Mouse (Mus musculus) liver, embryonic 14.5 days (tissue): ENCODE results near the gene Ppm1n.

Experiments used
- CTCF ChIP-seq: IDR thresholded peaks from 2 replicates; pipeline ENCODE4 v1.5.1; 2016; ENCODE audit warnings: antibody characterized with exemption, low read depth, control low read depth
- EP300 ChIP-seq: IDR thresholded peaks from 2 replicates; pipeline ENCODE4 v1.6.1; 2016; ENCODE audit warnings: antibody characterized with exemption, low read depth

GRCm38 (mm10) chr7:19303770-19304169 lies 23.9 kb upstream of the Ppm1n start:
- peak; percentile 94 for TF ChIP-seq CTCF
- no peak for TF ChIP-seq EP300
